Mouse (Mus musculus) CD4-positive, CD25-positive, alpha-beta regulatory T cell, adult 2 months (primary cell): ENCODE measurements around the gene Six2.
"Not testable (repeated sequence)": the region's sequence is repeated elsewhere in the genome, so short reads cannot be mapped to it uniquely, and the experiment has no call there.

ENCODE experiments used
- DNase-seq: peaks from one replicate; pipeline ENCODE4 v3.0.0-alpha.2; 2012; ENCODE audit warnings: low read depth, low spot score

The Six2 gene

GRCm38 (mm10) chr17:85690323-85690968, 2.4 kb upstream of the Six2 start:
- no peak for DNase-seq

- DNase-seq, result no peak
These were observed 1.8 kb upstream of the Six2 start for GRCm38 (mm10) chr17:85689807-85690319.

GRCm38 (mm10) chr17:85688911-85689806, 1.1 kb upstream of the Six2 start:
- no peak for DNase-seq

GRCm38 (mm10) chr17:85687421-85688235, 446 bp downstream of the Six2 start:
- DNase-seq, result no peak

- no peak for DNase-seq
These were observed 1.3 kb downstream of the Six2 start for GRCm38 (mm10) chr17:85686476-85687420.

GRCm38 (mm10) chr17:85685689-85686281, 2.3 kb downstream of the Six2 start:
- DNase-seq, result no peak

GRCm38 (mm10) chr17:85684841-85685688, 3.0 kb downstream of the Six2 start:
- no peak for DNase-seq

GRCm38 (mm10) chr17:85684436-85684835, 3.6 kb downstream of the Six2 start:
- DNase-seq, result not testable (repeated sequence)

- DNase-seq, result peak; percentile 7
These were observed 4.1 kb downstream of the Six2 start for GRCm38 (mm10) chr17:85683984-85684307.

- no peak for DNase-seq
These were observed 4.7 kb downstream of the Six2 start for GRCm38 (mm10) chr17:85683111-85683983.

GRCm38 (mm10) chr17:85682181-85682710, 5.8 kb downstream of the Six2 start:
- no peak for DNase-seq

- DNase-seq, result no peak
These were observed 6.3 kb downstream of the Six2 start for GRCm38 (mm10) chr17:85681741-85682140.

- DNase-seq, result no peak
These were observed 7.1 kb downstream of the Six2 start for GRCm38 (mm10) chr17:85680851-85681550.

- DNase-seq, result no peak
These were observed 7.8 kb downstream of the Six2 start for GRCm38 (mm10) chr17:85680116-85680850.

- no peak for DNase-seq
These were observed 8.4 kb downstream of the Six2 start for GRCm38 (mm10) chr17:85679651-85680050.

- DNase-seq, result peak; percentile 65
These were observed 23.3 kb downstream of the Six2 start for GRCm38 (mm10) chr17:85664618-85665320.
